Mouse (Mus musculus): ENCODE results near the gene Gtf2h3.

The Gtf2h3 gene

GRCm38 (mm10) chr5:124637300-124637699 is 58.4 kb downstream of the Gtf2h3 start:
- DNase-seq (ENCODE audit: low read depth): no peak

- DNase-seq (ENCODE audit: low read depth): no peak
Observed at GRCm38 (mm10) chr5:124637836-124638235, 58.9 kb downstream of the Gtf2h3 start.

Measured in NIH3T3 (cell line).